Mouse (Mus musculus): ENCODE measurements around the gene Pabpn1.

Gene Pabpn1

GRCm38 (mm10) chr14:54892200-54892599 lies at the start of gene Pabpn1:
Gene Pabpn1, plus strand, starts transcription at chr14:54892500.
- H3K27me3 ChIP-seq (ENCODE audit: control insufficient read depth, insufficient read depth, low read length, poor library complexity, severe bottlenecking): no peaks in the 10 kb centered on the region
- no peak for DNase-seq (ENCODE audit: low read depth, low spot score)
- H3K36me3 ChIP-seq (ENCODE audit: control insufficient read depth, insufficient read depth, low read length, poor library complexity, severe bottlenecking): peaks cover 1% of the 10 kb centered on the region; the same call in 1 of the 2 replicates

- no peaks in the 10 kb centered on the region for H3K36me3 ChIP-seq (ENCODE audit: control insufficient read depth, insufficient read depth, low read length, poor library complexity, severe bottlenecking)
- DNase-seq (ENCODE audit: low read depth, low spot score): peak; percentile 59
- no peaks in the 10 kb centered on the region for H3K27me3 ChIP-seq (ENCODE audit: control insufficient read depth, insufficient read depth, low read length, poor library complexity, severe bottlenecking)
These were observed 48.8 kb upstream of the Pabpn1 start for GRCm38 (mm10) chr14:54843461-54843860.

GRCm38 (mm10) chr14:54855726-54856125 lies 36.6 kb upstream of the Pabpn1 start:
- Histone ChIP-seq H3K36me3 (ENCODE audit: control insufficient read depth, insufficient read depth, low read length, poor library complexity, severe bottlenecking) (no peaks in the 10 kb centered on the region), H3K27me3 (ENCODE audit: control insufficient read depth, insufficient read depth, low read length, poor library complexity, severe bottlenecking) (no peaks in the 10 kb centered on the region)
- DNase-seq (ENCODE audit: low read depth, low spot score): no peak

GRCm38 (mm10) chr14:54856703-54857102 lies 35.6 kb upstream of the Pabpn1 start:
- no peak for DNase-seq (ENCODE audit: low read depth, low spot score)
- Histone ChIP-seq H3K36me3 (ENCODE audit: control insufficient read depth, insufficient read depth, low read length, poor library complexity, severe bottlenecking) (no peaks in the 10 kb centered on the region), H3K27me3 (ENCODE audit: control insufficient read depth, insufficient read depth, low read length, poor library complexity, severe bottlenecking) (no peaks in the 10 kb centered on the region)

GRCm38 (mm10) chr14:54857891-54858290 lies 34.4 kb upstream of the Pabpn1 start:
- no peaks in the 10 kb centered on the region for H3K27me3 ChIP-seq (ENCODE audit: control insufficient read depth, insufficient read depth, low read length, poor library complexity, severe bottlenecking)
- H3K36me3 ChIP-seq (ENCODE audit: control insufficient read depth, insufficient read depth, low read length, poor library complexity, severe bottlenecking): no peaks in the 10 kb centered on the region
- DNase-seq (ENCODE audit: low read depth, low spot score): no peak

- peak; percentile 76 for DNase-seq (ENCODE audit: low read depth, low spot score)
- no peaks in the 10 kb centered on the region for H3K27me3 ChIP-seq (ENCODE audit: control insufficient read depth, insufficient read depth, low read length, poor library complexity, severe bottlenecking)
- no peaks in the 10 kb centered on the region for H3K36me3 ChIP-seq (ENCODE audit: control insufficient read depth, insufficient read depth, low read length, poor library complexity, severe bottlenecking)
These were observed 31.8 kb upstream of the Pabpn1 start for GRCm38 (mm10) chr14:54860511-54860910.

GRCm38 (mm10) chr14:54863501-54864312 lies 28.6 kb upstream of the Pabpn1 start:
- H3K27me3 ChIP-seq (ENCODE audit: control insufficient read depth, insufficient read depth, low read length, poor library complexity, severe bottlenecking): no peaks in the 10 kb centered on the region

GRCm38 (mm10) chr14:54864313-54865036 lies 27.8 kb upstream of the Pabpn1 start:
- Histone ChIP-seq H3K27me3 (ENCODE audit: control insufficient read depth, insufficient read depth, low read length, poor library complexity, severe bottlenecking) (no peaks in the 10 kb centered on the region), H3K36me3 (ENCODE audit: control insufficient read depth, insufficient read depth, low read length, poor library complexity, severe bottlenecking) (no peaks in the 10 kb centered on the region)
- DNase-seq (ENCODE audit: low read depth, low spot score): peak; percentile 52

More at GRCm38 (mm10) chr14:54863501-54864312, 28.6 kb upstream of the Pabpn1 start:
- DNase-seq (ENCODE audit: low read depth, low spot score): peak; percentile 88
- H3K36me3 ChIP-seq (ENCODE audit: control insufficient read depth, insufficient read depth, low read length, poor library complexity, severe bottlenecking): no peaks in the 10 kb centered on the region

GRCm38 (mm10) chr14:54865626-54866025 lies 26.7 kb upstream of the Pabpn1 start:
- DNase-seq (ENCODE audit: low read depth, low spot score): no peak
- Histone ChIP-seq H3K36me3 (ENCODE audit: control insufficient read depth, insufficient read depth, low read length, poor library complexity, severe bottlenecking) (no peaks in the 10 kb centered on the region), H3K27me3 (ENCODE audit: control insufficient read depth, insufficient read depth, low read length, poor library complexity, severe bottlenecking) (no peaks in the 10 kb centered on the region)

GRCm38 (mm10) chr14:54866268-54866667 lies 26.0 kb upstream of the Pabpn1 start:
- Histone ChIP-seq H3K27me3 (ENCODE audit: control insufficient read depth, insufficient read depth, low read length, poor library complexity, severe bottlenecking) (no peaks in the 10 kb centered on the region), H3K36me3 (ENCODE audit: control insufficient read depth, insufficient read depth, low read length, poor library complexity, severe bottlenecking) (no peaks in the 10 kb centered on the region)
- no peak for DNase-seq (ENCODE audit: low read depth, low spot score)

- DNase-seq (ENCODE audit: low read depth, low spot score): peak; percentile 69
- no peaks in the 10 kb centered on the region for H3K27me3 ChIP-seq (ENCODE audit: control insufficient read depth, insufficient read depth, low read length, poor library complexity, severe bottlenecking)
- H3K36me3 ChIP-seq (ENCODE audit: control insufficient read depth, insufficient read depth, low read length, poor library complexity, severe bottlenecking): no peaks in the 10 kb centered on the region
These were observed 25.4 kb upstream of the Pabpn1 start for GRCm38 (mm10) chr14:54866936-54867335.

GRCm38 (mm10) chr14:54868026-54868425 lies 24.3 kb upstream of the Pabpn1 start:
- DNase-seq (ENCODE audit: low read depth, low spot score): no peak
- H3K36me3 ChIP-seq (ENCODE audit: control insufficient read depth, insufficient read depth, low read length, poor library complexity, severe bottlenecking): no peaks in the 10 kb centered on the region
- no peaks in the 10 kb centered on the region for H3K27me3 ChIP-seq (ENCODE audit: control insufficient read depth, insufficient read depth, low read length, poor library complexity, severe bottlenecking)

- H3K27me3 ChIP-seq (ENCODE audit: control insufficient read depth, insufficient read depth, low read length, poor library complexity, severe bottlenecking): no peaks in the 10 kb centered on the region
- DNase-seq (ENCODE audit: low read depth, low spot score): no peak
- H3K36me3 ChIP-seq (ENCODE audit: control insufficient read depth, insufficient read depth, low read length, poor library complexity, severe bottlenecking): no peaks in the 10 kb centered on the region
These were observed 21.4 kb upstream of the Pabpn1 start, which contains the start of gene Homez for GRCm38 (mm10) chr14:54870861-54871260. Gene Homez, minus strand, starts transcription at chr14:54870961.

- H3K36me3 ChIP-seq (ENCODE audit: control insufficient read depth, insufficient read depth, low read length, poor library complexity, severe bottlenecking): no peaks in the 10 kb centered on the region
- H3K27me3 ChIP-seq (ENCODE audit: control insufficient read depth, insufficient read depth, low read length, poor library complexity, severe bottlenecking): no peaks in the 10 kb centered on the region
- DNase-seq (ENCODE audit: low read depth, low spot score): no peak
These were observed 18.1 kb upstream of the Pabpn1 start for GRCm38 (mm10) chr14:54874165-54874564.

GRCm38 (mm10) chr14:54875844-54876538 lies 16.3 kb upstream of the Pabpn1 start:
- no peaks in the 10 kb centered on the region for H3K27me3 ChIP-seq (ENCODE audit: control insufficient read depth, insufficient read depth, low read length, poor library complexity, severe bottlenecking)
- peak; percentile 14 for DNase-seq (ENCODE audit: low read depth, low spot score)
- H3K36me3 ChIP-seq (ENCODE audit: control insufficient read depth, insufficient read depth, low read length, poor library complexity, severe bottlenecking): no peaks in the 10 kb centered on the region

Data from splenic B cell, adult 2 months (primary cell).